Mouse (Mus musculus): ENCODE results near the gene Itgam.
"Not testable (repeated sequence)": the region's sequence is repeated elsewhere in the genome, so short reads cannot be mapped to it uniquely, and the experiment has no call there.

The Itgam gene

GRCm38 (mm10) chr7:128133596-128133995 lies 71.2 kb downstream of the Itgam start:
- no peak for DNase-seq

- DNase-seq = no peak
Observed at GRCm38 (mm10) chr7:128136927-128137326, 74.5 kb downstream of the Itgam start.

GRCm38 (mm10) chr7:128139611-128140010 lies 77.2 kb downstream of the Itgam start:
- DNase-seq = no peak

DNA sequence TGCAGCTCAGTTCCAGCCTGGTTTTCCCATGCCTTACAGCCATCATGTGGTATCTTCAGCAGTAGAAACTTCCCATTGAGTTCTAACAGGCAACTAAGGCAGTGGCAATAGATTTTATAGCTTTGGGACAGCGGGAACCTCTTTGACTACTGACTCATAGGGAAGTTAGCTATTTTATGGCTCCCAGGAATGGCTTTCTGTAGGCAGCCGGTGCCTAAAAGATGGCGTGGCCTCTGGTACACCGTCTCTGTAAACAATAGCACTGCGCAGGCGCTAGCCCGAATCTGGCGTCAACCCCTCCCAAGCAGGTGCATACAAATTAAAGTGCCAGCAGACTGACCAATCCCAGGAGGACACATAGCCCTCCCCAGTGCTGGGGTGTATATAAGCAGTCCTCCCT lies 88.5 kb downstream of the Itgam start:
- no peak for DNase-seq

DNA sequence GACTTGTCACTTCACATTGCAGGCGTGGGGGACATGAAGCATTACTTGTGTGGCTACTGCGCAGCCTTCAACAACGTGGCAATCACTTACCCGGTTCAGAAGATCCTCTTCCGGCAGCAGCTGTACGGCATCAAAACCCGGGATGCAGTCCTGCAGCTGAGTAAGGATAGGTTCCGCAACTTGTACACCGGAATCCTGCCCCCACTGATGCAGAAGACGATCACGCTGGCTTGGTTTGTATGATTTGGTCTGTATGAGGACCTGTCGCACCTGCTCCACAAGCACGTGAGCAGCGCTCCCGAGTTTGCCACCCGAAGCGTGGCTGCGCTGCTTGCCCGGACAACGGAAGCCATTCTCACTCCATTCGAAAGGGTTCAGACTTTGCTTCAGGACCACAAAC lies 91.6 kb downstream of the Itgam start, which contains the start of gene Itgad:
Gene Itgad (plus strand): TSS at position 301 of the 400 bp plus-strand sequence.
- DNase-seq = no peak

- no peak for DNase-seq
Observed at GRCm38 (mm10) chr7:128154924-128155323, 92.5 kb downstream of the Itgam start.

DNA sequence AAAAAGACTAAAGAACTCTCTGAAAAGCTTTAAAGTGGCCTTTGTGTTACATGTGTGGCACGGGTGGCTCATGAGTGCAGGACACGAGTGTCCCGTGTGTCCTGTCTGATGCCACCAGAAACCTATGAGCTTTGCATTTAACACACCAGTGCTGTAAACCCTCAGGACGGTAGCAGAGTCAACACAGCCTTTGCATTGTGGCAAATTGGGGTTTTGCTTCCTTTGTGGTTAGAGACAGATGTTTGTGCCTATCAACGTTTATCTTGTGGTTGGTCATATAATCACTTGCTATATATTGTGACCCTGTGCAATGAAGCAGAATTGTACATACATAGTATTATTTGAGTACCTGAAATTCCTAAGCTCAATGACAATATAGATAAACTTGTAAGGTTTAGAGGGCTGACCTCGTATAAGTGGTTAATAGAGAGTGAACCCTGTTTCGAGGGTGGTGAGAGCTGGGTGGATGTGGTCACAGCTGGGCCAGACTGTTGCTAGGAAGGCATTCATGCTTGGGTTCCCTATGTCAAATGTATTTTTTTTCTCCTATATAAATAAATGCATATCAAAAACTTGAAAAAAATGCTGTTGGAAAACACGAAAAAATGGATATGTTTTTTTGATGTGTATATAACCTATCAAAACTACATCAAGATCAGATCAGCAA lies 96.4 kb downstream of the Itgam start:
- not testable (repeated sequence) for DNase-seq

GRCm38 (mm10) chr7:128164001-128164400 lies 101.6 kb downstream of the Itgam start:
- DNase-seq = no peak

DNA sequence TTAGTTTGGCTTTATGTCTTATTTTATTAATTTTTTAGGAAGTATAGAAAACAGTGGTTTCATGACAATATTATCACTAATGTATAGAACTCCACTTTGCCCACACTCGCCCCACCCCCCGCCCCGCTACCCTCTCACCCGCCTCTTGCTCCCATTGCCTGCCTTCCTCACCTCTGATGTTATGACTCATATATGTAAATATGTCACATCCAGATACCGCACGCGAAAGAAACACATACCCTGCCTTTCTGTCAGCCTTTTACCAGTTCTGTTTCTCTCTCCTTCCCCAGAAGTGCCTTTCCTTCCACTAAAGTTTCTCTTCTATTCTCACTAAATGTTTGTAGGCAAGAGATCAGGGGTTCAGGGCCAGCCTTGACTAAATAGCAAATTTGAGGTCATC lies 104.0 kb downstream of the Itgam start:
- DNase-seq = no peak
